Mouse (Mus musculus) cerebellum, adult 2 months (tissue): ENCODE measurements at regions not wholly inside any gene's neighbourhood (a gene's known extent, or its start where the extent isn't known, plus 50 kb on each side); places are given as distances from the start of the nearest gene placed in this dataset.

Experiments
- CTCF ChIP-seq: fragments of 200-500 bp; IDR thresholded peaks from 2 replicates; pipeline ENCODE4 v1.5.1; 2011; ENCODE audit warnings: low read depth, mild to moderate bottlenecking, control low read depth, low read length, moderate library complexity, borderline replicate concordance; ENCODE audit not compliant: insufficient read depth
- POLR2A ChIP-seq: fragments of 200-500 bp; IDR thresholded peaks from 2 replicates; pipeline ENCODE4 v1.6.1; 2011; ENCODE audit warnings: low read length, control low read depth, borderline replicate concordance; ENCODE audit not compliant: insufficient read depth

- TF ChIP-seq CTCF (no peak), POLR2A (no peak)
Measured at GRCm38 (mm10) chr11:39411691-39412090, 1283.3 kb downstream of the Mat2b start.
